Mouse (Mus musculus) regulatory T cell (primary cell): ENCODE data around the gene Tbkbp1.

Experiments
- in situ Hi-C: fragments of 300-600 bp; cut with MboI, MseI; formaldehyde crosslinking; loops from one replicate; pipeline ENCODE4 v1.15.1; 2025; ENCODE audit warnings: high pct_unique_total_duplicates

Tbkbp1 gene

GRCm38 (mm10) chr11:97127470-97128223 is 23.6 kb downstream of the Tbkbp1 start:
- in situ Hi-C loops, result no loop called here

GRCm38 (mm10) chr11:97126645-97127468 is 24.4 kb downstream of the Tbkbp1 start:
- in situ Hi-C loops, result no loop called here

GRCm38 (mm10) chr11:97124266-97125036 is 26.8 kb downstream of the Tbkbp1 start:
- in situ Hi-C loops, result no loop called here

- in situ Hi-C loops, result no loop called here
These were observed 27.9 kb downstream of the Tbkbp1 start for GRCm38 (mm10) chr11:97123282-97123890.

DNA sequence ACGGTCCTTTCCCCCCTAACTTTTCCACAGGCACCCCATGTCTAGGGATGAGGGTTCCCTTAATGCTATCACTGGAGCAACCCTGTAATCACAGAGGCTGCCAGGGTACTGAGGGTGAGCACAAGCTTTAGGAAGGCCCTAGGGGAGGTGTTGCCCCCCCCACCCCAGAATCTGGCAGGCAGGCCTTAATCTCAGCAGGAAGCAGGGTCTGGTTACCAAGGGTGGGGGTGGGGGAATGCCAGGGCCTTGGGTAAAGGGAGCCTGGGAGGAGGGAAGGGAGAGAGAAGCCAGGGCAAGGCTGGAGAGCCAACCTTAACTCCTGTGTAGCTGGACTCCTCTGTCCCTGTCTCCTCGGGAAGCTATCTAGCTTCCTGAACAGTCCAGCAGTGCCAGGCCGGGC is 30.7 kb downstream of the Tbkbp1 start:
- in situ Hi-C loops, result no loop called here

GRCm38 (mm10) chr11:97120221-97120620 is 31.1 kb downstream of the Tbkbp1 start:
- in situ Hi-C loops, result no loop called here

DNA sequence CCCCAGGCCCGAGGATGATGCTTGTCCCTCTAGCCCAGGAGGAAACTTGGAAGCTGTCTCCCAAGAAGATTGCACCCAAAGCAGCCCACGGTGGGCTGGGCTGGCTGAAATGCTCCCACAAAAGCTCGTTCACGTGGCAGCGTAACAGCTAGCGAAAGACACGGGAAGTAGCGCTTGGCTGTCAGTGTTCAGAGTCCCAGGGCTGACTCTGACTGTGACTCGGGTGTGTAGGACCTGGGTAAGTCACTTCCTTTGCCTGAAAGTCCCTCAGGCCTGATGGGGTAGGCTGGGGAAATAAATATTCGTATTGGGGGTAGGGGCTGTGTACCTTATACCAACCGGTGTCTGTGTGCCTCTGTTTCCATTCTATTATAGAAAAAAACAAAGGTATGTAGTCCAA is 35.5 kb downstream of the Tbkbp1 start:
- in situ Hi-C loops, result no loop called here

DNA sequence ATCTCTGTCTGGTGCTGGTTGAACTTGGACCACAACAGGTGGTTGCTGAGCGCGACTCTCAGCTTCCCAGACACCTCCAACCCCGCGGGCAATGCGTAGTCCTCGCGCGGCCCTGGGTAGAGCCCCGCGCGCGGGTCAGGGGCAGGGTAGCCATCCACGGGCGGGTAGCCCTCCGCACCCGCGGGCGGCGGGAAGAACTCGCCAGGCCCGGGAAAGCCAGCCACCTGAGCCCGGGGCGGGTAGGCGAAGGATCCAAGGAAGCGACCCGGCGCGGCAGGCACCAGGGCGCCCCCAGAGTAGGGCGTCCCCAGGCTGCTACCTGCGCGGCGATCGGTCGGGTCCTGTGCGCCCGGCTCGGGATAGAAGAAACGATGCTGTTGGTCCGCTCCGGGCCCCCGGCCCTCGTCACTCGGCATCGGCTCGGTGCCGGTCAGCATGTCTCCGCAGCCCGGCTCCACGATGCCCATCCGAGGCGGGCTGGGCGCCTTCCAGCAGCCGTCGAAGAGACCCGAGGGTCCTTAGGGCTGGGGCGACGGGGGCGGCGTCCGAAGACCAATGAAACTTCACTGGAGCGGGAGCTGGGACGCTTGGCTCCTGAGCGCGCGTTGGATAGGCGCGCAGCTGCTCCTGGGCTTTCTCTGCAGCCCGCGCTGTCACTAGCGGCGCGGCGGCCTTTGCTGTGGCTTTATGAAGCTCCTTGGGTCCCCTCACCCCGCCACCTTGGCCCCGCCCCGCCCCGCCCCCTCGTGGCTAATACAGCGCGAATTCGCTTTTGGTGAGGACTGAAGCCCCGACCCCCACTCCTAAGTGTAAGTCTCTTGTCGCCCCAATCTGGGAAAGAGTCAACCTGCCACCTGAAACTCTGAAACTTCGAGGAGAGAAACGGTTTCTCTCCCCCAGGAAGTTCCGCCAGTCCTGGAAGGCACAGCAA is 36.4 kb downstream of the Tbkbp1 start, which contains the start of gene Tbx21:
TSS of gene Tbx21 (minus strand) at position 661 of the 931 bp plus-strand sequence.
- in situ Hi-C loops, result loop anchor here (5.0 kb wide), 1 partner anchor 32 kb away; no protein-coding TSS in a partner anchor

GRCm38 (mm10) chr11:97112519-97113125 is 38.7 kb downstream of the Tbkbp1 start:
- in situ Hi-C loops, result loop anchor here (5.0 kb wide), 1 partner anchor 35 kb away; no protein-coding TSS in a partner anchor

DNA sequence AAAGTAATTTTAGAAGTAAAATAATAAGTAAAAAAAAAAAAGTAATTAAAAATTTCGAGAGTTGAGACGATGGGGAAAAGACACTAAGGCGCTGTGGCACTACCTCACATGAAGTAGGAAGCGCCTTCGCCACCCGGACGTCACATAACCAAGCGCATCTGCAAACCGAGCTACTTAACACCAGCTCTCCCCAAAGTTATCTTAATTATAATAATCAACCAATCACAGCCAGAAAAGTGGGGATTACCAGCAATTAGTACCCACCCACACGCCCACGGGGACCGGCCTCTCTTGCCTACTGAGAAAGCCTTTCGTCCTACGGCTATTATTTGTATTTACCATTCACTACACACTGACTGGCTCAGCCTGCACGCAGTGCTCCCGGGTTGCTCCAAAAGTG is 42.3 kb downstream of the Tbkbp1 start:
- in situ Hi-C loops, result no loop called here

GRCm38 (mm10) chr11:97104091-97104483 is 47.2 kb downstream of the Tbkbp1 start:
- in situ Hi-C loops, result no loop called here

- in situ Hi-C loops, result no loop called here
These were observed 47.9 kb downstream of the Tbkbp1 start for GRCm38 (mm10) chr11:97103163-97104090.

- in situ Hi-C loops, result no loop called here
These were observed 49.6 kb downstream of the Tbkbp1 start for GRCm38 (mm10) chr11:97101722-97102121.

DNA sequence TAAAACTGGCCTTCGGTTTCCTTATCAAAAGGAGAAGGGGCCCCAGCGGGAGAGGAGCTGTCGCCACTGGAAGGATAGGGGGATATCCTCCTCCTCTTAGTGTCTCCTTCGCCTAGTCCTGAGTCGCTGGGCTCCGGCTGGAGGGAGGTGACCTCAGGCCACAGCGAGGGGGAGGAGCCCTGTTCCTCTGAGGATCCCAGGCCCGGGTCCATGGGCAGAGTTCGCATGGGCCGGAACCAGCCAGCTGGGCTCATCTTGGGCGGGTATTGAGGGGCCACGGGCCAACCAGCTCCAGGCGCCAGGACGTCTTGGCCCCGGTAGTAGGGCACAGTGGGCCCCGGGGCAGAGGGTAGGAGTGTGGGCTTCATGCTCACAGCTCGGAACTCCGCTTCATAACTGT is 52.5 kb downstream of the Tbkbp1 start:
- in situ Hi-C loops, result loop anchor here (10.0 kb wide), 1 partner anchor 46 kb away; no protein-coding TSS in a partner anchor

- in situ Hi-C loops, result loop anchor here (10.0 kb wide), 1 partner anchor 50 kb away; no protein-coding TSS in a partner anchor
These were observed 56.7 kb downstream of the Tbkbp1 start for GRCm38 (mm10) chr11:97094600-97094999.

- in situ Hi-C loops, result no loop called here
These were observed 64.9 kb downstream of the Tbkbp1 start for GRCm38 (mm10) chr11:97086365-97086764.
